Mouse (Mus musculus) spleen, postnatal 14 days (tissue): ENCODE data around the gene Fam160a2.

Experiments
- DNase-seq, 2 experiments: peaks; one replicate each; pipeline ENCODE4 v3.0.0; 2021 to 2022; ENCODE audit warnings: low spot score in 2 of 2

Gene Fam160a2

DNA sequence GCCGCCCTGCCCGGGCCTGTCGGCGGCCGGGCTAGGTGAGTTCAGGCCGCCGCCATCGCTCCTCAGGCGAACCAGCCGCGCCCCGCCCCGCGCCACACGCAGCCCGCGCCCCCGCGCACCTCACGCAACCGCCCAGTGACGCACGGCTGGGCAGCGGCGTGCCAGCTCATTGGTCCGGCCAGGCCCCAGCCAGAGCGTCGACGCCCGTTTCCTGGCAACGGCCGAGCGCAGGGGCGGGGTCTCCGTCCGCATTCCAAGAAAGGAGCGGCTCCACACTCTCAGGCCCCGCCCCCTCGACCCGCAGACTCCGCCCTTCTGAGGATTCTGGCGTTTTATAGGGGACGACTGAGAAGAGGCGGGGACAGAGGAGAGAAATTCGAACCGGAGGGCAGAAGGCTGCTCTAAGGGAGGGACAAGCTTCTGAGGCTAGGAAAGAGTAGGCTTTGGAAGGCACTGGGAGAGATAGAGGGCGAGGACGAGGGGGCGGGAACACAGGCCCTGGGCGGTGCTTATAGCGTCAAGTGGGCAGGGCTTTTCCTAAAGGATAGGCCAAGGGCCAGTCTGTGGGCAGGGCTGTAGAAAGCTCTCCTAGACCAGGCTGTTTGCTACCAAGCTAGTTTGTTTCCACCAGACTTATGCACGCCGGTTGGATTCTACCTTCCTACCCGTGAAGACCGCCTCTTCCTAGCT, at the start of gene Fam160a2:
Gene Fam160a2, minus strand, starts transcription at position 120 of the 690 bp plus-strand sequence.
- peak; percentile 98 for DNase-seq

DNA sequence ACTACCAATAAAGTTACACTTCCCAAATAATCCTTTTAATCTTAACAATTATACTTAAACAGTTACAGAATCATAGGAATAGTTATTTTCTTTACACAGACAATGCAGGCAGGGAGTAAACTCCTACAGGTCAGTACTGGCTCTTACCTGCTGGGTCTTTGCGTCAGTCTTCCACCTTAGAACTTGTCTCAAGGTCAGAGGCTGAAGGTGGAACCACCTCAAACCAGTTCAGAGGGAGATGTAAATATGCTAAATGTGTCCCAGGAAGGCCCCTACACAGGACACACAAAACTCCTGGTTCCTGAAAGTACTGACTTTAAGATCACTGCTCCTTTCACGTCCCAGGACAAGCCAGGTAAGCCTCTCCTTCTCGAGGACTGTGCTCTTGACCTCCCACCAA, 45.2 kb upstream of the Fam160a2 start:
- no peak for DNase-seq

DNA sequence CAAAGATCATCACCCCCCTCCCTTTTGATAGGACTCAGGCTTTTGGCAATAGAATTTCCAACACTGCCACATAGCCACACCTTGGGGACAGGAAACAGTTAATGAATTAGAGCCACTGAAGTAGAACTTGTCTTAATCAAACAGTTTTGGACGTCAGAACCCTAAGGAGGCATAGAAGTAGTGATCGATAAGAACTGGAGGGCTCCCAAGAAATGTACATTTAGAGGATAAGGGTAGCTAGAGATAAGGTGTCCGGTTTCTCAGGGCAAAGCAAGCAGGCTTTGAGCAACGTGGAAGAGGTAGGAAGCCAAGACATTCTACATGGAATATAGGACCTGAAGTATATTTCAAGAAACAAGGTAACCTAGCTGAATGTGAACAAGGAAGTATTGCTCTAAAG, 41.6 kb upstream of the Fam160a2 start:
- no peak for DNase-seq

DNA sequence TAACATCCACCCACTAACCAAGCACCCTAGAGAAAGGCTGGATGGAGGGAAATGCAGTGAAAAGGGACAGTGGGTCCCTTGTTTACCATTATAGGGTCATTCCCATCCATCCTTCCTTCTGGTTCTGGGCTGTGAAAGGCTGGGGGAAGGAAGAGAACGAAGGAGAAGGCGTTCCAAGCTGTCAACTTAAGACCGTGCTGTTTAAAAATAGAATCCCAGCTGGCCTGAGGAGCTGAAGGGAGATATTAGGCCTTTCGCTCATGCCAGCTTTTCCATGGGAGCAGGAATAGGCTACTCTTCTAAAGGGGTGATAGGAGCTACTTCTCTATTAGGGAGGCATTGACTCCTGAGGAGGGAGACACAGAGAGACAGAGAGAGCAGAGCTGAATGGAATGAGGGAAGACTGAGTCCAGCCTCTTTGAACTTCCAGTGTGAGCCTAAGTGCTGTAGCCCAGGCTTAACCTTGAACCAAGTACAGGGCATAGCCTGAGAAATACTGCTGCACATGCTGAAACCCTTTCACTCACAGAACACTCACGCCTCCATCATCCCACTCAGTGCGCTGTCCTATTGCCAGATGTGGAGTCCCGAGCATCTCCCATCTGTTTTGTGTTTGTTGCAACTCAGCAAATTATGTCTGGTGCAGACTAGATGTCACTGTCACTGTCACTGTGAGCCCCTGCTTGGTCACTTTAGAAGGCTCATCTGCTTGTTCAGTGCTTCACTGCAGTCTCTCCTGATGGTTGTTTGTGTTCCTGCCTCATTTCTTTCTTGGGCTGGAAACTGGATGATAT, 38.3 kb upstream of the Fam160a2 start:
- no peak for DNase-seq

DNA sequence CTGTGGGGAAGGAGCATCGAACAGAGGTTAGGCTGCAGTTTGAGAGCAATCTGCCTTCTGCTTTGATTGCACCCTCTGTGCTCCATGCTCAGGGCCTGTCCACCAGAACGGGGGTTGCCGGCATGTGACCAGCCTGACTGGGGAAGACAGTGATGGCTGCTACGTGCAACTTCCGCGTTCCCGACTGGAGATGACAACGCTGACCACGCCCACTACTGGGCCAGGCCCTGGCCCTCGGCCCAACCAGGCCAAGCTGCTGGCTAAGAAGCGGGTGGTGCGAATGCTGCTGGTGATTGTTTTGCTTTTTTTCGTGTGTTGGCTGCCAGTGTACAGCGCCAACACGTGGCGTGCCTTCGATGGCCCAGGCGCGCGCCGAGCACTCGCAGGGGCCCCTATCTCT, 34.9 kb upstream of the Fam160a2 start:
- DNase-seq: peak in 1 of 2 experiments; percentile 1

DNA sequence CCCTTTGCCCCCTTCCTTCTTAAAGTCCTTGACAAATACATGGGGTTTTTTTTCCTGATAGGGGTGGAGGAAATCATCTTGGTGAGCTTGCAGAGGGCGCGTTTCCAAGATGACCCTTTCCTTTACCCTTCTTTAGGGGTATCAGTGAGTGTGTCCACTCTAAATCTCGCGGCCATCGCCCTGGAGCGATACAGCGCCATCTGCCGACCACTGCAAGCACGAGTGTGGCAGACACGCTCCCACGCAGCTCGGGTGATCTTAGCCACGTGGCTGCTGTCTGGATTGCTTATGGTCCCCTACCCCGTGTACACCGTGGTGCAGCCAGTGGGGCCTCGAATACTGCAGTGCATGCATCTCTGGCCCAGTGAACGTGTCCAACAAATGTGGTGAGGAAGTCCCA, 34.0 kb upstream of the Fam160a2 start:
- DNase-seq: no peak

DNA sequence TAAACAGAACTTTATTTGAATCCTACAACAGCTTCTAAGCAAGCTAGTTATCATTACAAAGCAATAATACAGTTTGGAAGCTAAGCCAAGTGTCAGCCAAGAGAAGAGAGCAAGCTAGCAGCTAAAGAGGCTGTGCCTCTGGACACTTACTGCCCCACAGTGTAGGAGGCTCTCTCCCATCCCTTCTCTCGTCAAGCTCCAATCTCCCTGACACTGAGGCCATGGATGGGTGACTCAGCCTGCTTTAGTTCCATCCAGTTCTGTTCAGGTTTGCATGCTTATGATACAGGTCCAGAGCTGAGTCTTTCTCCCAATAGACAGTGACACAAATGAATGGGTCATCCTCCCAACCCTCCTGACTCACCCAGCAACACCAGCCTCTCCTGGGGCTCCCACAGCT, 32.2 kb upstream of the Fam160a2 start:
- no peak for DNase-seq

DNA sequence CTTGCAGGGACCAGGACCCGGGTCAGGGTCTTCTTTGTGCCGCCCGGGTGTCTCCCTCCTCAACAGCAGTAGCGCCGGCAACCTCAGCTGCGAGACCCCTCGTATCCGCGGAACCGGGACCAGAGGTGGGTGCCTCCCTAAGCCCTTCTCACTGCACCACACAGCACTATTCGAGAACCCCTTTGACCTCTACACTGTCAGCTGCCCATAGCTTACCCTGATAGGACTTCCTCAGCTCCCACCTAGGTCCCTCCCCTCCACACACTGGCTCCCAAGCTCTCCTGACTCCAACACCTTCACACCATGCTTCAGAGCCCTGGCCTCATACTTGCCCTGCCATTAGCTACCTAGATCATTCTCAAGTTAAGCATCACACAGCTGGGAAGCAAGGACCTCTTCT, 26.2 kb upstream of the Fam160a2 start:
- no peak for DNase-seq

DNA sequence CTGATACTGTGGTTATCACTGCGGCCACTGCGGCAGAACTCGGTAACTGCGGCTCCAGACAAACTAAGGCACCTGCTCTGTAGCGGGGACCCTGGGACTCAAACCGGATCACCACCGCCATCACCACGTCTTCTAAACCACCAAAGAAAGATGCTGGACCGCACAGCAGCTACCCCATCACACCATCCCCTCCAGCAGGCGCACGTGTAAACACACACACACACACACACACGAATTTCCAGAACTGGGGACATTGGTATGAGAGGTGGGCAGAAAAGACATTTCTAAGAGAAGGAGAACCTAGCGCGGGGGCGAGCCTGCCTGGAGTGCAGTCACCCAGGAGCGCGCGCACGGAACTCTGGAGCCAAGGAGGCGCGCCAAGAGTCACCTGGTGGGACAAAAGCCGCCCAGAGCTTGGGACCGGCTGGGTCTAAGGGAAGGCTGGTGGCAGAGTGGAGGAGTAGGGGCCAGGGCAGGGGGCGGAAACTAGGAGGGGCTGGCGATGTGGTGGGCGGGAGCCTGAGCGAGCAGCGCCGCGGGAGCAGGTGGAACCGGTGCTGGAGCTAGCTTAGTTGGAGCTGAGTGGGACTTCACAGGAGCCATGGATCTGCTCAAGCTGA, 25.7 kb upstream of the Fam160a2 start, which contains the start of gene Cckbr:
Gene Cckbr, plus strand, starts transcription at position 308 of the 620 bp plus-strand sequence.
- DNase-seq: no peak

DNA sequence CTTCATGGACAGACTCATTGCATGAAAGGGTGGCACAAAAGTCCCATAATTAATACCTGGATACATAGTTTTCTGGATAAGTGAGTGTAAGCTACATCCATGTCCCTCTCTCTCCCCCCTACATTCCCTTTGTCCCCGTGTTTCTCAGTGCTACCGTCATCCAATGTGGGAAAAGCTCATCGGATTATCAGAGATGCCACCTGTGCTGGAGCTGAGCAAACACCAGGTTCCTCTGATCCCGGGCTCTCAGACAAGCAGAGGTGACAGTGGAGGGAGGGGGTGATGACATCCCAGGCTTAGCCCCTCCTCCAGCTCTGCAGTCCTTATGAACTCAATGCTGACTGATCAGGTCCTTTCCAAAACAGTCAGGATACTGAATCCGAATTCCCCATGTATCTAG, 24.5 kb upstream of the Fam160a2 start:
- DNase-seq: no peak

DNA sequence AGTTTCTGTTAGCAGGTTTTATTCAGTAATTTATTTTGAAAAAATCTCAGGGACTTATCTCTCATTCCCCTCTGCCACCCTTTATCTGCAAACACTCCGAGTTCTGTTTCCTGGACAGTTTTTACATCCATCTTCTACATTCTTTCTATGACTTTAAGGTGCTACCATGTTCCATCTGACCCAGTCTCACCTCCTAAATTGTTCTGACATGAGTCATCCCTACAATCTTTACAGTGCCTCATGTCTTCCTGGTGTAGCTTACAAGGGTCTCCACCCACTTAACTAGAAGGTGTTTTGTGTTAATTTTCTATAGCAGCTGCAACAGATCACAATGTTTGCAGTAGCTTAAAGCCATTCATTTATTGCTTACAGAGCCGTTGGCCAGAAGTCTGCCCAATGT, 21.0 kb upstream of the Fam160a2 start:
- no peak for DNase-seq

DNA sequence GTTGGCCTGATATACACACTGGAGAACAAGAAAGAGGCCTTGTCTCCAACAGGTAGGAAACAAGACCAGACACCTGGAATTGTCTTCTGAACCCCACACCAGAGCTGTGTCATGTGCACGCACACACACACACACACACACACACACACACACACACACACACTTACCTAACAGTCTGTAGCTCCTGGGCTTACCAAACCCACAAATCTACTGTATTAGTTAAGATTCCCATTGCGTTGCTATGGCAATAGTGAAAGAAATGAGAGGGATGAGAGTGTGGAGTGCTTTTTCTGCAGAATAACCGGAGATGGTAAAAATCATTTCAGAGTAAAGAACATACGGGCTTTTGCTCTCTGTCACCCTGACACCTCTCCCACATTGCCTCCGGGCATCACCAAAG, 18.3 kb upstream of the Fam160a2 start:
- no peak for DNase-seq

DNA sequence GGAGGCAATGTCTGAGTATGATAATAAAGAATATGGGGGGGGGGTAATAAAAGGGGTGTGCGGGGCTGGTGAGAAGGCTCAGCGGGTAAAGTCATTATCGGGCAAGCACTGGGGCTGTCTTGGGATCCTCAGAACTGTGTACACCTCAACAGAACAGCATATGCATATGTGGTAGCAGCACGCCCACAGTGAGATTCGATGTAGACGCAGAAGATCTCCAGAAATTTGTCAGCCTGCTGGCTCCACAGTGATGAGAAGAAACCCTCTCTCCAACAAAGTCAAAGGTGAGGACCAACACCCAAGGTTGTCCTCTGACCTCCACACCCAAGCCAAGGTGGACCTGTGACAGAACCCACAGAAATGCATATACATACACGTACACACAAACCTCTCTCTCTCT, 16.7 kb upstream of the Fam160a2 start:
- DNase-seq: no peak

DNA sequence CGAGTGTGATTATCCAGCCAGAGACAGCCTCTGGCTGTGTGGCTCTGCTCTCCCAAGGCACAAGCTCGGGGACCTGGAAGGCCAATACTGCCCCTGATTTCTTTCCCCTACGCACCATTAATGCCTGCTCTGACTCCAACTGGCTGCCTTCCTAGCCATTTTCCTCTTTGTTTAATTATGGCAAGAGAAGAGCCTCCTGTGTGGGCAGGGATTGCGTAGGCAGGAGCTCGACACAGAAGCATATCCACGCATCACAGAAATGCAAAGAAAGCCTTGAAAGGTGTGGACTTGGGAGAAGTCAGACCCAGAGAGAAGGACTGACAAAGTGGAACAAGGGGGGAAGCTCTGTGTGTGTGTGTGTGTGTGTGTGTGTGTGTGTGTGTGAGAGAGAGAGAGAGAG, 14.5 kb upstream of the Fam160a2 start:
- DNase-seq: no peak

DNA sequence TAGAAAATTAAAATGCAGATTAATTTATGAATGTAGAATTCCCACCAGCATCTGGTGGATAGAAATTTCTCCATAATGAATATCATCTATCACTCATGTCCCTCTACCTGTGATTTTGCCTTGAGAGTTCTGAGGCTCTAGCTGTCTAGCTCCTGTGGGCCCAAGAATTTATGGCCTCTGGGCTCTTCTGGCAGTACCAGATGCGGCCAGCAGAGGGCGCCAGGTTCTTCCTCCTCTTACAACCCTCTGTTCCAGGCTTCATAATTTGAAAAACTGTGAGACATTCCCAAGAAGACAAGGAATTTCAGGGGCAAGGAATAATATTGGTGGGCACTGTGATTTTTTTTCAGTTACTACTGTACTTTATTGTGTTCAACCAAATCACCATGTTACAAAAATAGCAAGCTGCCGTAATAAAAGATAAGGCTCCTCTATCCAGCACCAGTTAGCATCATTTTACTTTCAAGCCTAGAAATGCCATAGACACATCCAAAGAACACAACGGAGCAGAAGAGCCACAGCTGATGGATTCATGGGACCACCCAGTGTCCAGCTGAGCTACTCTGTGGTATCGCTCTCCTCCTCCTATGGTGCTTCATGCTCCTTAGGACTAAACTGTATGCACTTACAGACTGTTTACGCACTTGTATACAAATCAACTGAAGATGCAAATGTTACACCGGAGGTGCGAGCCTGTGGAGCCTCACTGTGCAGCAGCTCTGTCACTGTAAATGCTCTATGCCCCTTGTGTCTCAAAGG, 12.2 kb upstream of the Fam160a2 start:
- DNase-seq: peak; percentile 31 to 60

DNA sequence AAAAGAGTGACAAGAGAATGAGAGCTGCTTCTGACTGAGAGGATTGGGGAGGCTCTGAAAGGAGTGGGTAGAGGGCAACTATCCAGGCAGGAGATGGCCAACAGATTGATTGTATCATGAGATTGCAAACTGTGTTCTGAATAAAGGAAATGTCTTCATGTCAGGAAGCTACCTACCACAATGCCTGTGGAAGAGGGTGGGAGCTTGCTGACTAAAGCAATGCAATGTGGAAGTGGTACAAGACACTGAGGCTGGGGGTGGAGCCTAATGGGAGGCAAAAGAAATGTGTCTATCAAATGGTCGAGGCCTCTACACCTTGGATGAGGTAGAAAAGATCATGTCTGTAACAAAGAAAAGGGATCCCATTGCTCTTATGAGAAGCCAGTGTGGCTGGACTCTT, 6.5 kb upstream of the Fam160a2 start:
- DNase-seq: no peak

DNA sequence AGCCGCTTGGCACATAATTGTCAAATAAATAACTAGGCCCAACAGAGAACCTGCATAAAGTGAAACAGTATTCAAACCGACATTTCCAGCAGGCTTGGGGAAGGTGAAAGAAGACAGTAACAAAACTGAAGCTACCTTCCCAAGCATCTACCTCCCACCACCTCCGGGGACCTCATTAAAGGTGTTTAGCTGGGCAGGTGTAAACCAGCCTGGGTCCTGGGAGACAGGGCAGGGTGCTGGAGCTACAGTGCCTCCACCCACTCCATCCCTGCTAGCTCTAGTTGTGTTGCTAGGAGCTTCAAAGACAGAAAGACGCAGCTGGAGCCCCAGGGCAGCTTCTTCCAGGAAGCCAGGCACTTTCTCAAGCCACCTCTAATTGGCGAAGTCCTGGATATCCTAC, 4.4 kb upstream of the Fam160a2 start, which contains the start of gene Cnga4:
Gene Cnga4, plus strand, starts transcription at position 301 of the 400 bp plus-strand sequence.
- DNase-seq: no peak

DNA sequence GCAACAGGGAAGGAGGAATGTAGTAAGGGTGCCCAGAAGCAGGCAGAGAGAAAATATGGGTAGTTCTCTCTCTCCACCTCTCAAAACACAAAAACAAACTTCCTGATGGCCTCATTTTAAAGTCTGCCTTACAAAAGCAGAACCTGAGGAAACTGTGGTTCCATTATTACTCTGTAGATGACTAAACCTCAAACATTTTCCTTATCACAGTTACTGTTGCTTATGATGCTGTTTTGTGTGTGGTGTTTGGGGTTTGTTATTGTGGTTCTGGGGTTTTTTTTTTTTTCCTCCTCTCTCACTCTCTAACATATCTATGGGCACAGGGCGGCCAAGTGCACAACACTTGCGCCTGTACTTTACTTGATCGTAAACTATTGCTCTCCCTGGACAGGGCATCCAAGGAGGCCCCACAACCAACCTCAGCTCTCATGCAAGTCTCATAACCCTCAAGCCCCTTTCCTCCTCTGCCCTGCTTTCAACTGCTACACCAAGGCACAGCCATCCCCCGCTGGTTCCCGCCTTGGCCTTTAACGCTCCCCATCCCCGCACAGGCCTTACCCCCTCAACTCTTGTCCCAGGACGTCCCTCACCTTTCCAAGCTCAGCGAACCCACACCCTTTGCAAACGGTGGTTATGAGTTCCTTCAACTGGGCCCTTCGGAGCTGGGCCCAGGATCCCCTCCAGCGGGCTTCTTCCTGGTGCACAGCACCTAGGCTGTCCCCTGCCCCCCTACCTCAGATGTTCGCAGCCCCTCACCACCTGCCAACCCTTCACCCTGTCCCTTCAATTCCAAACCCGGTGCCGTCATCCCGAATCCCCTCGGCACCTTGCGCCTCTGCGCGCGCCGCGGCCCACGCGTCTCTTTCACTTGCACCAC, 558 bp downstream of the Fam160a2 start:
- peak in 1 of 2 experiments; percentile 8 for DNase-seq

DNA sequence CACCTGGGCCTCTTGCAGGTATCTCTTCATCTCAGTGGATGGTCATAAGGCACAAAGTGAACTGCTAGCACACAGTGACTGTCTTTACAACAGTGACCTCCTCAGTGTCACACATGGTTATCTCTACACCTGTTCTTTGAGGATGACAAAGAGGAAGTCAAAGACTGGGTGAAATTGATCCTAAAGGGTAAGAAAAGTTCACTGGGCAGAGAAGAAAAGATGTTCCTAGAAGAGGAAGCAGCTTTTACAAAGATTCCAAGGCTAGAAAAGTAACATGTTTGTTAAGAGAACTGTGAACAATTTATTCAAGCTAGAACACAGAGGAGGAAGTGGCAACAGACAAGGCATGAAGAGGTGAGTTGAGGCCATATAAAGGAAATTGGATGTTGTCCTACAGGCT, 3.7 kb downstream of the Fam160a2 start:
- DNase-seq: no peak

DNA sequence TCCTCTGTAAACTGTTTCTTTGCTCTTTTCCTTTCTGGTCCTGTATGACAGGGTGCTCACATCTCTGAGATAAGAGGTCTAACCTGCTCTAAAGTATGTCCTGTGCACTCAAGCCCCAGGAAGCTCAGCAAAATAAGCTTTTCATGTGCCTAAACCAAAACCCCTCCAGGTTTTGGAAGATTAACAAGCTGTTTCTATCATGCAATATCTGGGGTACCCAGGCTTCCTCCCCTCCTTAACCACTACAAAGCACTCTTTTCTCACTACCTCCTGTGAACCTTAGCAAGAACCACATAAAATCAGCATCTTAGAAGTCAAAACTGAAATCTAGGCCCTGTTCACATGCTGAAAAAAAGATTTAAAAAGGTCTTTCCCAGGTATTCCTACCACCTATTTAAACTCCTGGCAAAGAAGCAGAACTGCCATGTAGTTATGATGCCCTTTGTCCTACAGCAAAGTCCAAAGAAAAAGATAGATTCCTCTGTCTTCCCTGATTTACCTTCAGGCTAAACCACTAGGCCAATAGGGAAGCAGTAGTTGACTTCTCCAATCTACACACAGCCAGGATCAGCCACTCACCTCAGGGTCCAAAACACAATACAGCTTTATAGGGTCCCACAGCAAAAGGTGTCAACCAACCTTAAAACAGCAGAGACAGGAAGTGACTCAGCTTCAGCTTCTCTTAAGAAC, 4.6 kb downstream of the Fam160a2 start:
- DNase-seq: no peak
